In genomic region chr4:65415507-65415906, GRCm38 (mm10) we compare ENCODE assay signal across 24 mouse cellular contexts.
A peak's percentile ranks its signal among the peaks of the same experiment; 100 is the strongest.
DNase-seq lines count a peak whose midpoint lies in the region; ATAC-seq and TF ChIP-seq lines count a peak whose summit lies in the region.
"Had no signal": no experiment of that assay in that cellular context is flagged by ENCODE, and none has a peak within 500 bp of the region (broad histone marks: within the 10 kb centered on the region; RNA-seq: fewer than 3 reads in every experiment).

No protein-coding gene starts in this region.

- no peak overlapping the region for H3K4me2 ChIP-seq in stomach, embryonic 14.5 days (replicated peaks; ENCODE audit: low read depth, low read length)
- no peak overlapping the region for H3K4me2 ChIP-seq in stomach, postnatal 0 days (replicated peaks; ENCODE audit: low read depth)
- H3K4me2 ChIP-seq: embryonic facial prominence, embryonic 13.5 days; forebrain, embryonic 12.5 days; forebrain, embryonic 15.5 days; heart, embryonic 11.5 days; hindbrain, embryonic 12.5 days; hindbrain, embryonic 15.5 days had no signal

- H3K4me3 ChIP-seq in stomach, embryonic 14.5 days (ENCODE audit: low read depth, low read length) = no peak overlapping the region
- H3K4me3 ChIP-seq in stomach, postnatal 0 days (ENCODE audit: low read depth, low read length) = no peak overlapping the region
- H3K4me3 ChIP-seq: embryonic facial prominence, embryonic 10.5 days; embryonic facial prominence, embryonic 13.5 days; erythroblast, embryonic 14.5 days; forebrain, embryonic 12.5 days; forebrain, embryonic 15.5 days; heart, adult 2 months; hindbrain, embryonic 12.5 days; hindbrain, embryonic 15.5 days had no signal

- no peaks in the 10 kb centered on the region for H3K36me3 ChIP-seq in stomach, embryonic 14.5 days (ENCODE audit: control insufficient read depth, insufficient read depth, low read length)
- H3K36me3 ChIP-seq in stomach, postnatal 0 days (ENCODE audit: control insufficient read depth, insufficient read depth, low read length) = no peaks in the 10 kb centered on the region
- H3K36me3 ChIP-seq: embryonic facial prominence, embryonic 10.5 days; embryonic facial prominence, embryonic 13.5 days; forebrain, embryonic 12.5 days; forebrain, embryonic 15.5 days; hindbrain, embryonic 12.5 days; hindbrain, embryonic 15.5 days had no signal

- TF ChIP-seq CTCF in stomach, postnatal 0 days (IDR thresholded peaks at IDR 0.05; ENCODE audit: low read depth) = no peak

- no peak overlapping the region for H3K27ac ChIP-seq in stomach, embryonic 14.5 days (ENCODE audit: low read length)
- no peak overlapping the region for H3K27ac ChIP-seq in stomach, postnatal 0 days (replicated peaks)
- H3K27ac ChIP-seq: embryonic facial prominence, embryonic 10.5 days; embryonic facial prominence, embryonic 13.5 days; forebrain, embryonic 12.5 days; forebrain, embryonic 15.5 days; heart, adult 2 months; hindbrain, embryonic 12.5 days; hindbrain, embryonic 15.5 days had no signal

- no peak overlapping the region for H3K9ac ChIP-seq in stomach, embryonic 14.5 days (replicated peaks; ENCODE audit: low read depth, low read length)
- no peak overlapping the region for H3K9ac ChIP-seq in stomach, postnatal 0 days (ENCODE audit: low read length)
- H3K9ac ChIP-seq: embryonic facial prominence, embryonic 13.5 days; forebrain, embryonic 12.5 days; forebrain, embryonic 15.5 days; hindbrain, embryonic 12.5 days; hindbrain, embryonic 15.5 days had no signal

- H3K4me1 ChIP-seq in stomach, embryonic 14.5 days (ENCODE audit: control insufficient read depth, insufficient read depth, low read length) = peaks cover 2% of the 10 kb centered on the region
- H3K4me1 ChIP-seq in stomach, postnatal 0 days (replicated peaks; ENCODE audit: control insufficient read depth, insufficient read depth) = no peaks in the 10 kb centered on the region
- H3K4me1 ChIP-seq: hindbrain, embryonic 15.5 days had no signal

- 58% methylated on average over 4 of the region's 4 CpGs for WGBS in stomach, embryonic 14.5 days
- WGBS in stomach, postnatal 0 days = 48% methylated on average over 4 of the region's 4 CpGs

- peak; percentile 89 for ATAC-seq in stomach, embryonic 14.5 days (ENCODE audit: insufficient number of reproducible peaks, insufficient read depth, low FRiP score, low read depth)
- no peak for ATAC-seq in stomach, postnatal 0 days (ENCODE audit: low FRiP score, low TSS enrichment)
- ATAC-seq: activated CD4-positive, CD25-positive, alpha-beta regulatory T cell, adult 4 months; forebrain, embryonic 15.5 days had no signal

- H3K27me3 ChIP-seq in stomach, embryonic 14.5 days (ENCODE audit: control insufficient read depth, insufficient read depth, low read length) = no peaks in the 10 kb centered on the region
- no peaks in the 10 kb centered on the region for H3K27me3 ChIP-seq in stomach, postnatal 0 days (ENCODE audit: control insufficient read depth, insufficient read depth, low read length)
- H3K27me3 ChIP-seq: embryonic facial prominence, embryonic 13.5 days; forebrain, embryonic 12.5 days; forebrain, embryonic 15.5 days; hindbrain, embryonic 12.5 days; hindbrain, embryonic 15.5 days had no signal

- peak; percentile 25 for DNase-seq in adrenal gland, postnatal 14 days
- DNase-seq in adrenal gland, adult 18-20 months (ENCODE audit: low spot score in 2 of 2) = no peak
- DNase-seq in testis, postnatal 14 days (ENCODE audit: low spot score) = peak; percentile 19
- DNase-seq in testis, postnatal 10 days (ENCODE audit: low spot score) = no peak
- DNase-seq in stomach, postnatal 0 days (ENCODE audit: low spot score) = peak; percentile 18
- DNase-seq in spleen, postnatal 14 days (ENCODE audit: low spot score in 2 of 2) = no peak
- DNase-seq: adrenal gland, postnatal 10 days; cerebellum, adult 11 months; cerebellum, adult 8-10 months; cerebellum, postnatal 10 days; cerebellum, postnatal 36 days; embryo, embryonic 11 days; gastrocnemius, postnatal 25 days; heart, adult 2 months had no signal

- TF ChIP-seq EP300 in stomach, postnatal 0 days (optimal IDR thresholded peaks at IDR 0.05) = no peak

- H3K9me3 ChIP-seq in stomach, embryonic 14.5 days (ENCODE audit: control insufficient read depth, low read depth, low read length) = no peaks in the 10 kb centered on the region
- no peaks in the 10 kb centered on the region for H3K9me3 ChIP-seq in stomach, postnatal 0 days (ENCODE audit: control insufficient read depth, low read length)
- H3K9me3 ChIP-seq: embryonic facial prominence, embryonic 10.5 days; embryonic facial prominence, embryonic 13.5 days; forebrain, embryonic 12.5 days; forebrain, embryonic 15.5 days; hindbrain, embryonic 12.5 days; hindbrain, embryonic 15.5 days had no signal

Comparison
In these comparisons a context has a peak if more than half of its experiments do, and no peak if none do; other contexts are left out.
1. DNase-seq: peak in adrenal gland, postnatal 14 days (single experiment), testis, postnatal 14 days (single experiment) and stomach, postnatal 0 days (single experiment); none in adrenal gland, adult 18-20 months (0 of 2), testis, postnatal 10 days (single experiment) and spleen, postnatal 14 days (0 of 2).